Mouse (Mus musculus) gonadal fat pad, adult 2 months (tissue): ENCODE measurements around the gene Sorbs1. TPM values are rescaled to one million over a fixed set of nuclear protein-coding genes. Genes with fewer than 3 reads are reported as not detected.

Source experiments
- DNase-seq: peaks from one replicate; pipeline ENCODE4 v3.0.0-alpha.2; 2012; ENCODE audit warnings: low read depth
- polyA plus RNA-seq: library from polyadenylated mRNA; depleted of rRNA; stranded (reverse); fragments of >200 nt; gene quantifications from 2 replicates; pipeline ENCODE4 v1.2.3, GENCODE M21; 2012

The Sorbs1 gene
- polyA plus RNA-seq, 1 experiment, result 113 TPM

- no peak for DNase-seq
Measured at GRCm38 (mm10) chr19:40376566-40377281, 136.9 kb downstream of the Sorbs1 start.

GRCm38 (mm10) chr19:40374720-40375119 is 138.9 kb downstream of the Sorbs1 start:
- DNase-seq, result no peak

GRCm38 (mm10) chr19:40372679-40373078 is 140.9 kb downstream of the Sorbs1 start:
- no peak for DNase-seq

- no peak for DNase-seq
Measured at GRCm38 (mm10) chr19:40371866-40372265, 141.7 kb downstream of the Sorbs1 start.

GRCm38 (mm10) chr19:40369852-40370811 is 143.4 kb downstream of the Sorbs1 start:
- no peak for DNase-seq

GRCm38 (mm10) chr19:40368517-40368916 is 145.1 kb downstream of the Sorbs1 start:
- no peak for DNase-seq

- peak; percentile 58 for DNase-seq
Measured at GRCm38 (mm10) chr19:40366163-40366941, 147.2 kb downstream of the Sorbs1 start.

GRCm38 (mm10) chr19:40365137-40365536 is 148.4 kb downstream of the Sorbs1 start:
- no peak for DNase-seq

GRCm38 (mm10) chr19:40363447-40363846 is 150.1 kb downstream of the Sorbs1 start:
- no peak for DNase-seq

- DNase-seq, result no peak
Measured at GRCm38 (mm10) chr19:40362203-40362865, 151.2 kb downstream of the Sorbs1 start.

- DNase-seq, result no peak
Measured at GRCm38 (mm10) chr19:40359712-40360394, 153.7 kb downstream of the Sorbs1 start.

- DNase-seq, result no peak
Measured at GRCm38 (mm10) chr19:40356536-40357522, 156.8 kb downstream of the Sorbs1 start.

- no peak for DNase-seq
Measured at GRCm38 (mm10) chr19:40355075-40355474, 158.5 kb downstream of the Sorbs1 start.

- no peak for DNase-seq
Measured at GRCm38 (mm10) chr19:40352006-40352405, 161.6 kb downstream of the Sorbs1 start.

- DNase-seq, result no peak
Measured at GRCm38 (mm10) chr19:40350835-40351234, 162.7 kb downstream of the Sorbs1 start.

GRCm38 (mm10) chr19:40349713-40350671 is 163.6 kb downstream of the Sorbs1 start:
- DNase-seq, result no peak

GRCm38 (mm10) chr19:40349281-40349680 is 164.3 kb downstream of the Sorbs1 start:
- no peak for DNase-seq

GRCm38 (mm10) chr19:40348652-40349051 is 164.9 kb downstream of the Sorbs1 start:
- DNase-seq, result no peak
